Mouse (Mus musculus) lung, postnatal 0 days (tissue): ENCODE data around the gene Scai. TPM values are rescaled to one million over a fixed set of nuclear protein-coding genes. Genes with fewer than 3 reads are reported as not detected.

Experiments used
- ATAC-seq: fragments of 200-750 bp; cut with Nextera tagmentation; 2 replicates; pipeline ENCODE4 v1.8.0; 2017; ENCODE audit warnings: moderate library complexity
- DNase-seq: peaks from one replicate; pipeline ENCODE4 v3.0.0-alpha.2; 2016; ENCODE audit warnings: low spot score
- H3K27ac ChIP-seq: fragments of 300-500 bp; sonication (generic); 2 replicates; pipeline ENCODE4 v1.5.1; 2014; ENCODE audit warnings: antibody characterized with exemption, mild to moderate bottlenecking, low read length, mixed read lengths
- H3K27me3 ChIP-seq: fragments of 300-500 bp; sonication (generic); replicated peaks from 2 replicates; pipeline ENCODE4 v1.6.1; 2014; ENCODE audit warnings: low read length, mixed read lengths; ENCODE audit not compliant: insufficient read depth
- H3K36me3 ChIP-seq: fragments of 300-500 bp; sonication (generic); 2 replicates; pipeline ENCODE4 v1.6.1; 2014; ENCODE audit warnings: low read length, mixed read lengths; ENCODE audit not compliant: insufficient read depth
- H3K4me1 ChIP-seq: fragments of 300-500 bp; sonication (generic); 2 replicates; pipeline ENCODE4 v1.6.1; 2014; ENCODE audit warnings: antibody characterized with exemption, low read depth, low read length, mixed read lengths; ENCODE audit not compliant: insufficient read depth
- H3K4me2 ChIP-seq: fragments of 300-500 bp; sonication (generic); replicated peaks from 2 replicates; pipeline ENCODE4 v1.6.1; 2014; ENCODE audit warnings: low read depth, mild to moderate bottlenecking, low read length, moderate library complexity, mixed read lengths
- H3K4me3 ChIP-seq: fragments of 300-500 bp; sonication (generic); 2 replicates; pipeline ENCODE4 v1.5.1; 2014; ENCODE audit warnings: low read depth, low read length
- H3K9ac ChIP-seq: fragments of 300-500 bp; sonication (generic); replicated peaks from 2 replicates; pipeline ENCODE4 v1.6.1; 2014; ENCODE audit warnings: low read depth, mild to moderate bottlenecking
- H3K9me3 ChIP-seq: fragments of 300-500 bp; sonication (generic); 2 replicates; pipeline ENCODE4 v1.6.1; 2016; ENCODE audit warnings: low read length, mixed read lengths
- CTCF ChIP-seq: IDR thresholded peaks from 2 replicates; pipeline ENCODE4 v1.5.1; 2016; ENCODE audit warnings: antibody characterized with exemption, mild to moderate bottlenecking
- EP300 ChIP-seq: IDR thresholded peaks from 2 replicates; pipeline ENCODE4 v1.6.1; 2016; ENCODE audit warnings: antibody characterized with exemption, mild to moderate bottlenecking, control low read depth
- WGBS: fragments of 180-500 bp; shearing (Covaris S2); extraction: QIAGEN DNeasy Blood & Tissue Kit; methylation state at CpG from one replicate; pipeline ENCODE4 v1.1.7; 2014; 5-methylcytosine and 5-hydroxymethylcytosine counted together
- polyA plus RNA-seq: library from polyadenylated mRNA; unstranded; fragments of >200 nt; fragmentation: Nextera tagmentation; extraction: Ambion mirVana; gene quantifications from 2 replicates; pipeline ENCODE4 v1.2.1, GENCODE M21; 2015

Scai gene
- polyA plus RNA-seq, 1 experiment from 2014 or later = 2.7 TPM

DNA sequence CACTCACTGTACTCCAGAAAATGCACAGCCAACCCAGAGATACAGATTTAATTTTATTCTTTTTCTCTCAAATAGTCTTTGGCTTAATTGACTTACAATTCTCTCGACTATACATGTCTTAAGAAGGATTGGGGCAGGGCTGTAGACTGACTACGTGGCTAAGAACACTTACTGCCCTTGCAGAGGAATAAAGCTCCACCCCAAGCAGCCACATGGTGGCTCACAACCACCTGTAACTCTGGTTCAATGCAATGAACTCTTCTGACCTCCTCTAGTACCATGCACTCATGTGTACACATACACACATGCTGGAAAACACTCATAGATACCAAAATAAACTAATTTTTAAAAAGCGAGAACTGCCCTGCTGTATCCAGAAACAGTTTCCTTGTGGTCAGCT lies 4.6 kb downstream of the Scai start:
- no peak for TF ChIP-seq EP300
- TF ChIP-seq CTCF = no peak
- Histone ChIP-seq H3K36me3 (no peaks in the 10 kb centered on the region), H3K4me2 (no peak overlapping the region), H3K4me3 (no peak overlapping the region), H3K9me3 (no peaks in the 10 kb centered on the region), H3K4me1 (peaks cover 4% of the 10 kb centered on the region; the same call in 1 of the 2 replicates), H3K9ac (no peak overlapping the region), H3K27ac (no peak overlapping the region), H3K27me3 (no peaks in the 10 kb centered on the region)
- no peak for DNase-seq
- WGBS = 68% methylated on average over 3 of the region's 3 CpGs
- no peak for ATAC-seq

DNA sequence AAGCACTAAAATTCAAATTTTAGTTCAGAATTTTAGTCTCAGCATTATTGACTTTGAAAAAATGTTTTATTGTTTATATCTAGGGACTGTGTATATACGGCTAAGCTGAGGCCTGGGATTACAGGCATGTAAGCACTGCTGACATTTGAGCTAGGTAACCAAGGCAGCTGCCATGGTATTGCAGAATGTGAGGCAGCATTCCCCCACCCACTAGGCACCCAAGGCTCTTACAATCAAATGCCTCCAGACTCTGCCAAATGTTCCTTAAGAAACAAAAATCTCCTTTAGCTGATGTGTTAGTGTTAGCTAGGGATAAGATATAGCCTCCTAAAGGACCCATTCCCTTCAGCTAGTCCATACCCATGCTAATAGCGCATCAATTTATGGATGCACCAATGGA lies 6.9 kb downstream of the Scai start:
- Histone ChIP-seq H3K36me3 (no peaks in the 10 kb centered on the region), H3K9ac (no peak overlapping the region), H3K4me3 (no peak overlapping the region), H3K4me2 (no peak overlapping the region), H3K4me1 (no peaks in the 10 kb centered on the region), H3K27ac (no peak overlapping the region), H3K9me3 (no peaks in the 10 kb centered on the region), H3K27me3 (no peaks in the 10 kb centered on the region)
- TF ChIP-seq CTCF (no peak), EP300 (no peak)
- no peak for DNase-seq
- no peak for ATAC-seq
- 84% methylated on average over 2 of the region's 2 CpGs for WGBS

DNA sequence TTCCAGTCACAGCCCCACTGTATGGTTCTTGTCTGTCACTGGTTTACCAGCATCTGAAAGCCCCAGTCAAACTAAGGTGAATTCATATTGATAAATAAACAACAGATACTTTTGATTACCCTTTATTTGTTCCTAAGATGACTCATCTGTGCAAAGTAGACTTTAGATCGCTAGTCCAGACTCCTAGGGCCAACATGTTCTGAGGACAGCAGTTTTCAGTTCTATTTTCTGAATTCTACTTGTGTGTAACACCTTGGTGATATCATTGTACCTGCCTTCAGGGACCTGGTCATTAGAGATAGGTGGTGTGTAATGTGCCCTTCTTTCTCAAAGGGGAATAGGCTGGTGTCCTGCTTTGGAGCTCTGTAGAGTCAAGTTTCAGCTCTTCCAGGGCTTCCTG lies 29.5 kb downstream of the Scai start:
- no peaks in the 10 kb centered on the region for H3K36me3 ChIP-seq
- DNase-seq = no peak
- H3K4me2 ChIP-seq = no peak overlapping the region
- ATAC-seq = no peak
- no peaks in the 10 kb centered on the region for H3K4me1 ChIP-seq
- no peak overlapping the region for H3K4me3 ChIP-seq
- no peak overlapping the region for H3K9ac ChIP-seq
- no peaks in the 10 kb centered on the region for H3K9me3 ChIP-seq
- TF ChIP-seq EP300 (no peak), CTCF (no peak)
- no peaks in the 10 kb centered on the region for H3K27me3 ChIP-seq
- 74% methylated on average over 1 of the region's 1 CpGs for WGBS
- no peak overlapping the region for H3K27ac ChIP-seq

DNA sequence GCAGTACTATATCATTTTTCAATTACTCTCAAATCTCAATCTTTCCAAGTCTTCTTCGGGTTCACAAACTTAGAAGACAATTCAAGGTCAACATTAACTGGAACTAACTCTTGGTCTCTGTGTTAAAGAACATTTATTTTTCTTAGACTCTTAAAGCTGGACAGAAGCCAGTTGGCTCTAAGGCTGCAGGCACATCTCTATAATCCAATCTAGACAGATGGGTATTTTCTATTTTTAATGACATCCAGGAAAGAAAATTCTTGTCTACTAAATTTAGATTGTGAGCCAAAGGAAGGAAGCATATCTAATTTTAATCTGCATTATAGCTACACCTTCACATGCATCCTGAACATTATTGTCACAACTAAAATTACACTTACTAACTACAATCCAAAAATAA lies 32.6 kb downstream of the Scai start:
- 34% methylated on average over 1 of the region's 1 CpGs for WGBS
- no peaks in the 10 kb centered on the region for H3K4me1 ChIP-seq
- no peak overlapping the region for H3K9ac ChIP-seq
- no peaks in the 10 kb centered on the region for H3K36me3 ChIP-seq
- no peaks in the 10 kb centered on the region for H3K27me3 ChIP-seq
- no peak overlapping the region for H3K4me2 ChIP-seq
- no peak overlapping the region for H3K4me3 ChIP-seq
- ATAC-seq (no peak), DNase-seq (no peak)
- TF ChIP-seq CTCF = no peak
- no peak for TF ChIP-seq EP300
- no peak overlapping the region for H3K27ac ChIP-seq
- H3K9me3 ChIP-seq = no peaks in the 10 kb centered on the region

DNA sequence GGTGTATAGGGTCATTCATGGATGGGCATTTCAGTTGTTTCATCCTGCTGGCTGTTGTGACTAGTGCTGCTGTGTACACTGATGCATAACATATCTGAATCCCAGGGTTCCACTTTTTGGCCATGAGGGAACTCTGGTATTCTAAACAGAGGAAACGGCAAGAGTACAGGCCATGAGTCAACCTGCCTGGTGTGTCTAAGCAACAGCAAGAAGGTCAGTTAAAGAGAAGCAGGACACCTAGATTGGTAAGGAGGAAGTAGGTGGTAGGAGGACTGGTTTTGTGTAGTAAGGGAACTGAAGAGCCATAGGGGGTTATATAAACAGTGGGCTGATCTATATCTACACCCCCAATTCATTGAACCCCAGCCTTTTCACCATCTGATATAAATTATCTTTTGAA lies 33.7 kb downstream of the Scai start:
- TF ChIP-seq EP300 (no peak), CTCF (no peak)
- 55% methylated on average over 1 of the region's 1 CpGs for WGBS

DNA sequence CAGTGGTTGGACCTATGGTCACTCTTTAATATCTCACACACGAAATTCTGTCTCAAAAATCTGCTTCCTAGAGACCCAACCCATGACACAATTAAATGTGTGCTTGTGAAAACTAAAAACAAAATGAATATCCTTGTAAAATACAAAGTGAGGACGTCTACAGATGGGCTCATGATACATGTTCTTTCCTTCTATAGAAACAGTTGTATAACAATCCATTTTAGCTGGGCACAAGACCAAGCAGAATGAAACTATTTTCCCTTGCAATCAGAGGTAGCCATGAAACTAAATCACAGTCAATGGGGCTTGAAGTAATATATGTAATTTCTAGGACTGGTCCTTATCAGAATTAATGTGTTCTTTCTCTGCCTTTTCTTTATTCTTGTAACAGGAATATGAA lies 39.6 kb downstream of the Scai start:
- TF ChIP-seq EP300 (no peak), CTCF (no peak)
- DNase-seq (no peak), ATAC-seq (no peak)
- Histone ChIP-seq H3K4me2 (no peak overlapping the region), H3K9ac (no peak overlapping the region), H3K27ac (no peak overlapping the region), H3K4me3 (no peak overlapping the region), H3K36me3 (no peaks in the 10 kb centered on the region), H3K4me1 (no peaks in the 10 kb centered on the region), H3K9me3 (no peaks in the 10 kb centered on the region), H3K27me3 (no peaks in the 10 kb centered on the region)
- 65% methylated on average over 2 of the region's 2 CpGs for WGBS

More for the DNA sequence above, 33.7 kb downstream of the Scai start:
- no peaks in the 10 kb centered on the region for H3K36me3 ChIP-seq
- H3K9ac ChIP-seq = no peak overlapping the region
- no peak for ATAC-seq
- H3K4me3 ChIP-seq = no peak overlapping the region
- no peaks in the 10 kb centered on the region for H3K9me3 ChIP-seq
- no peaks in the 10 kb centered on the region for H3K27me3 ChIP-seq
- no peak for DNase-seq
- no peaks in the 10 kb centered on the region for H3K4me1 ChIP-seq
- H3K27ac ChIP-seq = no peak overlapping the region
- no peak overlapping the region for H3K4me2 ChIP-seq

DNA sequence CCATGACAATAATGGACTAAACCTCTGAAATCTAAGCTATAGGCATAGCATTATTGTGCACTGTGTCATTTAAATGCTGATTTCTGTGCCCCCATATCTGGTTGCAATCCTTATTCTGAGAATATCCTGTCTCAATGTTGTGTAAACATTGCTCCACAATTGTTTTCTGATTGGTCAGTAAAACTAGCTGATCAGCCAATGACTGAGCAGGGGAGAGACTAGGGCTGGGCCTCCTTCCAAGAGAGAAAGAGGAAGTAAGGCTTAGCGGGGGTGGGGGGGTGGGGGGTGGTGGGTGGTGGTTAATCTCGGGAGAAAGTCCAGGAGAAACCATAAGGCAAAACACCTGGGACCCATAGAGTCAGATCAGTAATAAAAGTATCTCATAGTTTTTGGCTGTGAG lies 42.5 kb downstream of the Scai start:
- DNase-seq = no peak
- Histone ChIP-seq H3K36me3 (no peaks in the 10 kb centered on the region), H3K9me3 (no peaks in the 10 kb centered on the region), H3K4me3 (no peak overlapping the region), H3K27me3 (no peaks in the 10 kb centered on the region), H3K27ac (no peak overlapping the region), H3K4me2 (no peak overlapping the region), H3K9ac (no peak overlapping the region), H3K4me1 (no peaks in the 10 kb centered on the region)
- TF ChIP-seq EP300 (no peak), CTCF (no peak)
- ATAC-seq = no peak
- 33% methylated on average over 2 of the region's 2 CpGs for WGBS
